14 mouse cellular contexts compared by ENCODE assay signal in genomic region chr3:50694904-50695680, GRCm38 (mm10).
A peak's percentile ranks its signal among the peaks of the same experiment; 100 is the strongest.
DNase-seq lines count a peak whose midpoint lies in the region; ATAC-seq and TF ChIP-seq lines count a peak whose summit lies in the region.
"Had no signal": no experiment of that assay in that cellular context is flagged by ENCODE, and none has a peak within 500 bp of the region (broad histone marks: within the 10 kb centered on the region; RNA-seq: fewer than 3 reads in every experiment).

No protein-coding gene starts in this region.

- no peak for TF ChIP-seq CTCF in gastrocnemius, adult 2 months (IDR thresholded peaks at IDR 0.05)
- no peak for TF ChIP-seq CTCF in hindbrain, postnatal 0 days (IDR thresholded peaks at IDR 0.05; ENCODE audit: low read depth)

- H3K9me3 ChIP-seq in lung, embryonic 16.5 days (ENCODE audit: control insufficient read depth, low read length), result no peaks in the 10 kb centered on the region
- H3K9me3 ChIP-seq in hindbrain, postnatal 0 days (ENCODE audit: low read length), result no peaks in the 10 kb centered on the region
- H3K9me3 ChIP-seq: liver, embryonic 12.5 days had no signal

- intact Hi-C loops in gastrocnemius, adult 2 months (cut with DNase I), result no loop called here

- H3K27me3 ChIP-seq in lung, embryonic 16.5 days (ENCODE audit: control insufficient read depth, insufficient read depth, low read depth, low read length), result no peaks in the 10 kb centered on the region
- H3K27me3 ChIP-seq in hindbrain, postnatal 0 days (ENCODE audit: insufficient read depth, low read length), result no peaks in the 10 kb centered on the region
- H3K27me3 ChIP-seq: liver, embryonic 12.5 days; megakaryocyte, embryonic 14.5 days had no signal

- DNase-seq in gastrocnemius, adult 2 months, result no peak
- DNase-seq in gastrocnemius, postnatal 25 days, result no peak
- no peak for DNase-seq in lung, postnatal 10 days
- no peak for DNase-seq in hindbrain, postnatal 0 days (ENCODE audit: low spot score)
- DNase-seq in thymus, postnatal 0 days (ENCODE audit: low spot score), result peak; percentile 37
- no peak for DNase-seq in retina, embryonic 14.5 days (ENCODE audit: low spot score)
- DNase-seq in ovary, postnatal 14 days (ENCODE audit: low spot score), result no peak
- DNase-seq: adrenal gland, adult 2 months; embryo, embryonic 11 days had no signal

- peak overlapping the region; percentile 6; the same call in 1 of the 2 replicates for H3K27ac ChIP-seq in gastrocnemius, adult 2 months
- H3K27ac ChIP-seq in lung, embryonic 16.5 days (ENCODE audit: low read length), result peak overlapping the region; percentile 32; the same call in 1 of the 2 replicates
- peak overlapping the region; percentile 67 for H3K27ac ChIP-seq in hindbrain, postnatal 0 days
- H3K27ac ChIP-seq: kidney, postnatal 0 days; left cerebral cortex, adult 2 months; liver, embryonic 12.5 days had no signal

- H3K36me3 ChIP-seq in lung, embryonic 16.5 days (ENCODE audit: control insufficient read depth, insufficient read depth, low read length), result no peaks in the 10 kb centered on the region
- no peaks in the 10 kb centered on the region for H3K36me3 ChIP-seq in hindbrain, postnatal 0 days (ENCODE audit: insufficient read depth, low read length)
- H3K36me3 ChIP-seq: liver, embryonic 12.5 days had no signal

- peak overlapping the region; percentile 26; the same call in 1 of the 2 replicates for H3K4me2 ChIP-seq in lung, embryonic 16.5 days (ENCODE audit: low read depth, low read length)
- peak overlapping the region; percentile 27; the same call in 1 of the 2 replicates for H3K4me2 ChIP-seq in hindbrain, postnatal 0 days (ENCODE audit: low read depth, low read length)
- H3K4me2 ChIP-seq: liver, embryonic 12.5 days had no signal

- WGBS in lung, embryonic 16.5 days, result 55% methylated on average over 15 of the region's 15 CpGs
- 48% methylated on average over 15 of the region's 15 CpGs for WGBS in hindbrain, postnatal 0 days

- H3K4me1 ChIP-seq in lung, embryonic 16.5 days (replicated peaks; ENCODE audit: control insufficient read depth, insufficient read depth, low read length), result no peaks in the 10 kb centered on the region; the same call in 1 of the 2 replicates
- no peaks in the 10 kb centered on the region for H3K4me1 ChIP-seq in hindbrain, postnatal 0 days (ENCODE audit: insufficient read depth, low read length)
- H3K4me1 ChIP-seq: liver, embryonic 12.5 days; megakaryocyte, embryonic 14.5 days had no signal

- H3K9ac ChIP-seq in lung, embryonic 16.5 days (ENCODE audit: low read length), result no peak overlapping the region
- H3K9ac ChIP-seq in hindbrain, postnatal 0 days (replicated peaks; ENCODE audit: low read length), result no peak overlapping the region
- H3K9ac ChIP-seq: liver, embryonic 12.5 days had no signal

- no peak overlapping the region for H3K4me3 ChIP-seq in gastrocnemius, adult 2 months
- no peak overlapping the region for H3K4me3 ChIP-seq in lung, embryonic 16.5 days (ENCODE audit: low read length)
- H3K4me3 ChIP-seq in hindbrain, postnatal 0 days (ENCODE audit: low read length), result no peak overlapping the region
- H3K4me3 ChIP-seq: left cerebral cortex, adult 2 months; liver, embryonic 12.5 days; megakaryocyte, embryonic 14.5 days had no signal

- ATAC-seq in lung, embryonic 16.5 days (ENCODE audit: low read depth), result no peak
- no peak for ATAC-seq in hindbrain, postnatal 0 days
- ATAC-seq: liver, embryonic 12.5 days had no signal

Comparison
In these comparisons a context has a peak if more than half of its experiments do, and no peak if none do; other contexts are left out.
1. H3K27ac ChIP-seq: peak in every context shown above with its lines; median percentile 67 in hindbrain, postnatal 0 days; 32 in lung, embryonic 16.5 days; 6 in gastrocnemius, adult 2 months.